Mouse (Mus musculus): Measurements from ENCODE around the gene Crat. TPM values are rescaled to one million over a fixed set of nuclear protein-coding genes. Genes with fewer than 3 reads are reported as not detected.

Gene Crat
- polyA plus RNA-seq, 1 experiment from 2014 or later: 64.3 TPM

- H3K9ac ChIP-seq (replicated peaks): no peak overlapping the region
- H3K4me2 ChIP-seq (ENCODE audit: low read depth, low read length): no peak overlapping the region
- H3K27ac ChIP-seq (ENCODE audit: low read depth): no peak overlapping the region
- H3K4me1 ChIP-seq (ENCODE audit: insufficient read depth): peaks cover 3% of the 10 kb centered on the region; the same call in 1 of the 2 replicates
- DNase-seq: no peak
- H3K4me3 ChIP-seq (ENCODE audit: low read depth, low read length): no peak overlapping the region
- 77% methylated on average over 7 of the region's 7 CpGs for WGBS (ENCODE audit: insufficient replicate concordance)
- peaks cover 28% of the 10 kb centered on the region for H3K36me3 ChIP-seq (replicated peaks; ENCODE audit: insufficient read depth, low read length)
- no peaks in the 10 kb centered on the region for H3K27me3 ChIP-seq (ENCODE audit: insufficient read depth, low read length)
- TF ChIP-seq EP300 (IDR thresholded peaks at IDR 0.05; ENCODE audit: low read depth) (no peak), CTCF (IDR thresholded peaks at IDR 0.05; ENCODE audit: low read depth) (no peak)
- no peak for ATAC-seq
- no peaks in the 10 kb centered on the region for H3K9me3 ChIP-seq (ENCODE audit: low read length)
Observed at GRCm38 (mm10) chr2:30379307-30379706, 36.3 kb downstream of the Crat start.

- TF ChIP-seq EP300 (IDR thresholded peaks at IDR 0.05; ENCODE audit: low read depth) (no peak), CTCF (IDR thresholded peaks at IDR 0.05; ENCODE audit: low read depth) (peak; percentile 34)
- DNase-seq (no peak), ATAC-seq (no peak)
- Histone ChIP-seq H3K4me2 (ENCODE audit: low read depth, low read length) (no peak overlapping the region), H3K27ac (ENCODE audit: low read depth) (no peak overlapping the region), H3K4me3 (ENCODE audit: low read depth, low read length) (no peak overlapping the region), H3K27me3 (ENCODE audit: insufficient read depth, low read length) (no peaks in the 10 kb centered on the region), H3K9ac (replicated peaks) (no peak overlapping the region), H3K9me3 (ENCODE audit: low read length) (no peaks in the 10 kb centered on the region), H3K4me1 (ENCODE audit: insufficient read depth) (peaks cover 3% of the 10 kb centered on the region; the same call in 1 of the 2 replicates), H3K36me3 (replicated peaks; ENCODE audit: insufficient read depth, low read length) (peaks cover 28% of the 10 kb centered on the region)
- WGBS (ENCODE audit: insufficient replicate concordance): 80% methylated on average over 5 of the region's 5 CpGs
Observed at GRCm38 (mm10) chr2:30377721-30378120, 37.9 kb downstream of the Crat start.

DNA sequence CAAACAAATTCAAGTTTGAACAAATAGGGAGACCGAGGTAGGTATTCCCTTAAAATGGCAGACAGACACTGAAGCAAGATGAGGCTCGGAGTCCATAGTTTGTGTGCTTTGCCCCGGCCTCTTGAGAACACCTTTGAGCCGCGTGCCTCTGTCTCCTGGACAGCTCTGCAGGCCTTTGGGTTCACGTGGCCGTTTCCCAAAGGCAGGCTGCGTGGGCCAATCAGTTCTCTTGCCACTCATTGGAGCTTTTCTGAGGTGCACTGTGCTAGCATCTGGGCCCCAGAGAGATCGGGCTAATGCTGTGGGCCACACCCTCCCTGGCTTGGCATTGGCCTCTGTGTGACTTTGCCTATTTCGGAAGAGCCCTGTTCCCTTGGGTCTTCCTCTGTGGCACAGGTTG, 39.7 kb downstream of the Crat start:
- H3K4me1 ChIP-seq (ENCODE audit: insufficient read depth): peaks cover 2% of the 10 kb centered on the region; the same call in 1 of the 2 replicates
- no peak for ATAC-seq
- H3K4me2 ChIP-seq (ENCODE audit: low read depth, low read length): no peak overlapping the region
- 88% methylated on average over 10 of the region's 10 CpGs for WGBS (ENCODE audit: insufficient replicate concordance)
- no peak overlapping the region for H3K9ac ChIP-seq (replicated peaks)
- H3K9me3 ChIP-seq (ENCODE audit: low read length): no peaks in the 10 kb centered on the region
- H3K27me3 ChIP-seq (ENCODE audit: insufficient read depth, low read length): no peaks in the 10 kb centered on the region
- no peak for TF ChIP-seq EP300 (IDR thresholded peaks at IDR 0.05; ENCODE audit: low read depth)
- TF ChIP-seq CTCF (IDR thresholded peaks at IDR 0.05; ENCODE audit: low read depth): no peak
- H3K36me3 ChIP-seq (replicated peaks; ENCODE audit: insufficient read depth, low read length): peaks cover 31% of the 10 kb centered on the region
- H3K4me3 ChIP-seq (ENCODE audit: low read depth, low read length): no peak overlapping the region
- DNase-seq: no peak
- no peak overlapping the region for H3K27ac ChIP-seq (ENCODE audit: low read depth)

DNA sequence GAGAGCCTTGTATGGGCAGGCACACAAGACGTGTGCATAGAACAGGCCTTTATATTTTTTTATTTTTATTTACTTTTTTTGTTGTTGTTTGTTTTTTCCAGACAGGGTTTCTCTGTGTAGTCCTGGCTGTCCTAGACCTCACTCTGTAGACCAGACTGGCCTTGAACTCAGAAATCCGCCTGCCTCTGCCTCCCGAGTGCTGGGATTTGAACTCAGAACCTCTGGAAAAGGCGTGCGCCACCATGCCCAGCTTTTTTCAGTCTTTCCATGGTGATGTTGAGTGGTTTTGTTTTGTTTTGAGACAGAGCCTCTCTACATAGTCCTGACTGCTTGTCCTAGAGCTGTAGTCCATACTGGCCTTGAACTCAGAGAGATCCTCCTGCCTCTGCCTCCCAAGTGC, 42.9 kb downstream of the Crat start:
- DNase-seq: no peak
- no peak overlapping the region for H3K9ac ChIP-seq (replicated peaks)

GRCm38 (mm10) chr2:30371544-30371943, 44.1 kb downstream of the Crat start:
- no peak for DNase-seq
- no peak overlapping the region for H3K4me3 ChIP-seq (ENCODE audit: low read depth, low read length)
- no peak for ATAC-seq
- H3K27me3 ChIP-seq (ENCODE audit: insufficient read depth, low read length): no peaks in the 10 kb centered on the region
- no peak overlapping the region for H3K9ac ChIP-seq (replicated peaks)
- no peaks in the 10 kb centered on the region for H3K9me3 ChIP-seq (ENCODE audit: low read length)
- peaks cover 40% of the 10 kb centered on the region for H3K36me3 ChIP-seq (replicated peaks; ENCODE audit: insufficient read depth, low read length)
- WGBS (ENCODE audit: insufficient replicate concordance): 88% methylated on average over 8 of the region's 8 CpGs
- no peaks in the 10 kb centered on the region for H3K4me1 ChIP-seq (ENCODE audit: insufficient read depth)
- H3K27ac ChIP-seq (ENCODE audit: low read depth): no peak overlapping the region
- no peak overlapping the region for H3K4me2 ChIP-seq (ENCODE audit: low read depth, low read length)
- no peak for TF ChIP-seq EP300 (IDR thresholded peaks at IDR 0.05; ENCODE audit: low read depth)
- no peak for TF ChIP-seq CTCF (IDR thresholded peaks at IDR 0.05; ENCODE audit: low read depth)

More for the DNA sequence above, 42.9 kb downstream of the Crat start:
- ATAC-seq: no peak
- H3K4me1 ChIP-seq (ENCODE audit: insufficient read depth): no peaks in the 10 kb centered on the region
- H3K27me3 ChIP-seq (ENCODE audit: insufficient read depth, low read length): no peaks in the 10 kb centered on the region
- no peak overlapping the region for H3K27ac ChIP-seq (ENCODE audit: low read depth)
- H3K4me2 ChIP-seq (ENCODE audit: low read depth, low read length): no peak overlapping the region
- WGBS (ENCODE audit: insufficient replicate concordance): 93% methylated on average over 5 of the region's 5 CpGs
- H3K9me3 ChIP-seq (ENCODE audit: low read length): no peaks in the 10 kb centered on the region
- TF ChIP-seq EP300 (IDR thresholded peaks at IDR 0.05; ENCODE audit: low read depth) (no peak), CTCF (IDR thresholded peaks at IDR 0.05; ENCODE audit: low read depth) (no peak)
- H3K4me3 ChIP-seq (ENCODE audit: low read depth, low read length): no peak overlapping the region
- H3K36me3 ChIP-seq (replicated peaks; ENCODE audit: insufficient read depth, low read length): peaks cover 43% of the 10 kb centered on the region

DNA sequence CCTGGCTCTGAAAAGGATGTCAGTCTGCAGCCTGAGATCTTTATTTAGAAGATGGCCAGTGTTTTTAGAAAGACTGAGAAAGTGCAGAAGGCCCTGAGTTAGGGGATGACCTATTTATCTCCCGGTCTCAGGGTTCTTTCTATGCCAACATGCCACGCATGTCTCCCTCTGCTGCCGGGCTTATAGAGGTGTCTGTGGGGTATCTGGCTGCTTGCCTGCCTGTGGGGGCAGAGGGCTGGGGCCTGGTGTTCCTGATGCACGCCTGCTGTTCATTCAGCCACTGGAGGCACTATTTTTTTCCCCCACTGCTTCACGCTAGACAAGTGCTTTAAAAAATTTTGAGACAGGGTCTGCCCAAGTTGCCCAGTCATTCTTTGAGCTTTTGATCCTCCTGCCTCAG, 49.4 kb downstream of the Crat start:
- Histone ChIP-seq H3K4me3 (ENCODE audit: low read depth, low read length) (no peak overlapping the region), H3K4me2 (ENCODE audit: low read depth, low read length) (no peak overlapping the region), H3K27me3 (ENCODE audit: insufficient read depth, low read length) (no peaks in the 10 kb centered on the region), H3K9ac (replicated peaks) (0 out of 2 replicates have a peak overlapping the region, but pooled peaks have one; percentile 4), H3K27ac (ENCODE audit: low read depth) (no peak overlapping the region), H3K36me3 (replicated peaks; ENCODE audit: insufficient read depth, low read length) (peaks cover 33% of the 10 kb centered on the region), H3K9me3 (ENCODE audit: low read length) (no peaks in the 10 kb centered on the region), H3K4me1 (ENCODE audit: insufficient read depth) (peaks cover 16% of the 10 kb centered on the region)
- TF ChIP-seq CTCF (IDR thresholded peaks at IDR 0.05; ENCODE audit: low read depth) (no peak), EP300 (IDR thresholded peaks at IDR 0.05; ENCODE audit: low read depth) (no peak)
- WGBS (ENCODE audit: insufficient replicate concordance): 66% methylated on average over 5 of the region's 5 CpGs
- no peak for DNase-seq
- no peak for ATAC-seq
